Mouse (Mus musculus): ENCODE measurements around the gene Olfr1317.

DNA sequence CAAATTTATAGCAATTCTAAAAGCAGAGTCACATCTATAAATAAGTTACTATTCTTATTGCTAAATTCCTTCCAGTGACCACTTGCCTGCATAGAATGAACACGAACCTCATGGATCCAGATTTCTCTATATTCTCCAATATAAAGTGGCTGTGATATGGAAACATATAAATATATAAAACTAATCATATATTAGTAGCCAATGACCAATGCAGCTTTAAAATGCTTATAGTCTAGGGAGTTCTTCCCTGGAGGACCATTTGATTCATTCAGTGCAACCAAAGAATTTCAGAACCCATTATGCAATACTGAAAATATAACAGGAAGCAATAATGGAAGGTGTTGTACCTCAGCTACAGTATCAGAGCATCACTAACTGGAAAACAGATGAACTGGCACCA lies 24.8 kb upstream of the Olfr1317 start, which contains the start of gene Olfr1315-ps1:
- no peak for TF ChIP-seq CTCF (IDR thresholded peaks at IDR 0.05; ENCODE audit: low read depth)
- no peak for TF ChIP-seq EP300 (IDR thresholded peaks at IDR 0.05; ENCODE audit: low read depth)
